Mouse (Mus musculus): ENCODE results near the gene C1qtnf1.
"Not testable (repeated sequence)": the region's sequence is repeated elsewhere in the genome, so short reads cannot be mapped to it uniquely, and the experiment has no call there.

Gene C1qtnf1

DNA sequence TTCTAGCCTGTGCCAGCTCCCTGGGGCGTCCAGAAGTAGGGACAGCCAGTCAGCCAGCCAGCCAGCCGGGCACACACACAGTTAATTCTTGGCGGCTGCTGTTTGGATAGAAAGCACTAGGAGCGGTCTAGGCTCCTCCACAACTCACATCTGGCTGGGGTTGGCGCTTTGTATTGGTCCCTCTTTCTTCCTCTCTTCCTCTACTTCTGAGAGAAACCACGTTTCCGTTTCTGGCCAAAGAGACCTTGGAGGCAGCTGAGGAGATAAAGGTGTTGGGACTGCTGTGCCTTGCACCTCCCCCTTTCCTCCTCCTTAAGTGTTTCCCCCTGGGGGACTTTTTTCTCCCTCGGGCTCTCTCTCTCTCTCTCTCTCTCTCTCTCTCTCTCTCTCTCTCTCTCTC is at the start of gene C1qtnf1:
C1qtnf1 (plus strand) TSS at position 218 of the 400 bp plus-strand sequence.
- peak; percentile 35 for DNase-seq (ENCODE audit: low read depth, low spot score)

GRCm38 (mm10) chr11:118378656-118379055 is 49.3 kb upstream of the C1qtnf1 start:
- DNase-seq (ENCODE audit: low read depth, low spot score) = no peak

DNA sequence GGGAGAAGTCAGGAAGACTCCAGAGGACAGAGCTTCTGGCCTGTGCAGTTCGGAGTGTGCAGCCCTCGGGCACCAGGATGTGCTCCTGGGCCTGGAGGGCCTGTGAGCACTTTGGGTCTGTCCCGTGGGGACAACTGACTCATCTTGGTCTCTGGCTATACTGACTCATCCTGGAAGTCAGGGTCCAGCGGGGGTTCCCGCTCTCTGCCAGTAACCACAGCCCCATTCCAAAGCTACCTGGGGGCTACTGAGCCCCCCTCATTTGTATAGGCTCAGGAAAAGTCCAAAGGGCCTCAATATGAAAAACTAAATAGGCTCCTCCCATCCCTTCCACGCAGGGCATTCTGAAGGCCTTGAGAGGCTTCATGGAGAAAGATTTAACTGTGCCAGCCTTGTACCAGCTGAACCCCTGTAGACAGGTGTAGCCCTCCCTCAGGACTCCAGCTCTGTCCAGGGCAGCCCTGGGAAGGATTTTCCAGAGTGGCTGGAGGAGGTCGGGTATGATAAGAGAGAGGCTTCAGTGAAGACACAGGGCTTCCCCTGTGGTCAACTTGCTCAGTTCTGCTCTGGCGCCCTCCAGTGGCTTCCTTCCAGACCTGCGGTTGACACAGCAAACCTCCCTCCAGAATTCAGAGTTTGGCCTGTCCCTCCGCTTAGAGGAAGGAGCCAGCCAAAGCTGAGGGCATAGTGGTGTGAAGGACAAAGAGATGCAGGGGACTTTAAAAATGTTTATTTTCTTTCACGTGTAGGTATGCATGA is 48.6 kb upstream of the C1qtnf1 start:
- DNase-seq (ENCODE audit: low read depth, low spot score) = peak; percentile 71

DNA sequence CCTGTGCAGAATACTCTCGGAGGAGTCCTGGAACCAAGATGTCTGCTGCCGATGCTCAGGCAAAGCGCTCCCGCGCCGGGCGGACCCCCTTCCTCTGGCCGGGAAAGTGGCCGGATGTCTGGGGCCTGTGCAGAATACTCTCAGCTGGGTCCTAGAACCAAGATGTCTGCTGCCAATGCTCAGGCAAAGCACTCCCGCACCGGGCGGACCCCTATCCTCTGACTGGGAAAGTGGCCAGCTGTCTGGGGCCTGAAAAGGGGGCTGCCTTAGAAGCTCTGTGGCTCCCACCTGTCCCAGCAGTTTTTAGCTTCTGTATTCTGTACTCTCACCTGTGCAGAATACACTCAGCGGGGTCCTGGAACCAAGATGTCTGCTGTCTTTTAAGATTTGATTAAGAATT is 40.2 kb upstream of the C1qtnf1 start:
- DNase-seq (ENCODE audit: low read depth, low spot score) = not testable (repeated sequence)

DNA sequence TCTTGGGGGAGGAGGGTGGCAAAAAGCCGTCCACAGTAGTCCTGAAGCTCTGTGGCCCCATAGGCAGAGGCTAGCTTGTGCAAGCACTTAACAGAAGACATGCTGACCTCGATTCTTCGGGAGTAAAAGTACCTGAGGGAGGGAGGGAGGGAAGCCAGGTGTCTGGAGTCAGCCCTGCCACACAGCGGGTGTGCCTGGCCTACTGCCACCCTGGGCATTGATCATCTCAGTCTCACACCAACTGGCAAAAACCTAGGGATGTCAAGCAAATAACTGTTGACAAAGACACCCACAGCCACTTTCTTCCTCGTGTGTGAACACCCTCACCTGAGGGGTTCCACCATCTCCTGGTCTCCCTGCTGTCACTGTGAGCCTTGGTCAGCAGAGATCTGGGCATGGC is 34.0 kb upstream of the C1qtnf1 start:
- DNase-seq (ENCODE audit: low read depth, low spot score) = no peak

- DNase-seq (ENCODE audit: low read depth, low spot score) = no peak
Measured at GRCm38 (mm10) chr11:118394538-118394937, 33.5 kb upstream of the C1qtnf1 start.

- no peak for DNase-seq (ENCODE audit: low read depth, low spot score)
Measured at GRCm38 (mm10) chr11:118397806-118398530, 30.0 kb upstream of the C1qtnf1 start.

DNA sequence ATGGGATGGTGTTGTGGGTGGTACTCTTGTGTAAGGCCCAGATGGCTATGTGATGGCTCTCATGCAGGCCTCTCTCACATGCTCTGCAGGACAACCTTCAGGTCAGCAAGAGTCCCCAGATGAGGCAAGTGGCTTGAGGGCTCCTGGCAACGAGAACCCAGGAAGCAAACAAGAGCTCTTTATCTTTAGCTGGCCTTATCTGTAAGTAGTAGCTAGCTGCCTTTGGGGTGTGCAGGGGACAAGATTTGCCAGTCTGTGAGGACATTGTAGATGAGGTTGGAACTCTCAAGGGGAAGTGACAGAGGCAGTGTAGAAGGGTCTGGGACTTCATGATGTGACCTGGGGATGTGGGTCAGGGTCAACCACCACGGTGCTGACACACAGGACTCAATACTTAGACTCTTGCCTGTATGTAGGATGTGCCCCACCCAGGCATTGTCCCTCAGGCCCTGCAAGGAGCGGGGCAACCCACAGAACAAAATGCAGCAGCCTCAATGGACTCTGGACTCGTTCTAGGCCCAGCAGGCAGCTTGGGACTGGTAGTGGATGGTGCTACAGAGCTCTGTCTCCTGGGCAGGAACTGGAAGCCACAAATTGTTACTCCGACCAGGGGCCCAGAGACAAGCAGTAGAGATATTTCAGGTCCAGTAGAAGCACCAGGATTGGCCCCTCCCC is 28.0 kb upstream of the C1qtnf1 start:
- no peak for DNase-seq (ENCODE audit: low read depth, low spot score)

GRCm38 (mm10) chr11:118400566-118400936 is 27.5 kb upstream of the C1qtnf1 start:
- DNase-seq (ENCODE audit: low read depth, low spot score) = no peak

DNA sequence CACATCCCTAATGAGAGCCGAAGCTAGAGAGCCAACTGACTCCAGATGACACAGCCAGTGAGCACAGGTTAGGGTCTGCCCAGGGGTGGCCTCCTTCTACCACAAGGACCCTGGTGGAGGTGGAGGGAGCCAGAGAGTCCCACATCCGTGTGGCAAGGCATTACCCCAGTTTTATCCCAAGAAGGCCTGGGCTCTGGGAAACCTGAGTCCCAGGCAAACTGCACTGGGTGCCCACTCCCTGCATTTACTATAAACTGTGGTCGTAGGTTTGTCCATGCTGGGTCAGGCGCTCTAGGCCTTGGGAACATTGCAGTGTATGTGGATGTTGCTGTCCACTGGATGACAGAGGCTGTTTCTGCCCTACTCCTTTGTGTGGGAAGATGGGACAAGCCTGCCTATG is 26.8 kb upstream of the C1qtnf1 start:
- DNase-seq (ENCODE audit: low read depth, low spot score) = no peak

DNA sequence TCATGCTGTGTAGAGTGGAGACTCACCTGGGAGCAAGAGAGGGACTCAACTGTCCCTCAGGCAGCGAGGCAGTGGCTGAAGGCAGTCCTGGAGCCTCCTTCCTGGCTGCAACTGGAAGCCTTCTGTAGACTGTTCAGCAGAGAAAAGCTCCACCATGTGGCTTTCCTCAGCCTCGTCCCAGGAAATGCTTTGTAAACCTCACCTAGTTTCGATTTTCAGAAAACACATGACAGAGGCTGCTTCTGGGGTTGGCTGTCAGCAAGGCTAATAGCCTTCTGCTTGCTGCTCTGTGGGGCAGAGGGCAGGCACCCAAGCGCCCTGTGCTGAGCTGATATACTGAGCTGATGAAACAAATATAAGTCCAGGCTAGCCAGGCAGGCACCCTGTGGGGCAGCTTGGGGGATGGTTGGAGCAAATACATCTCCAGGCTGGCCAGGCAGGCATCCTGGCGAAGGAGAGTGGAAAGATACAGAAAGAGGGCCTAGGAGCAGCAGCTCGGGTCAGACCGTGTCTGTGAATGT is 26.2 kb upstream of the C1qtnf1 start, which contains the start of gene Lgals3bp:
Lgals3bp (minus strand) TSS at position 333 of the 521 bp plus-strand sequence.
- DNase-seq (ENCODE audit: low read depth, low spot score) = peak; percentile 85

DNA sequence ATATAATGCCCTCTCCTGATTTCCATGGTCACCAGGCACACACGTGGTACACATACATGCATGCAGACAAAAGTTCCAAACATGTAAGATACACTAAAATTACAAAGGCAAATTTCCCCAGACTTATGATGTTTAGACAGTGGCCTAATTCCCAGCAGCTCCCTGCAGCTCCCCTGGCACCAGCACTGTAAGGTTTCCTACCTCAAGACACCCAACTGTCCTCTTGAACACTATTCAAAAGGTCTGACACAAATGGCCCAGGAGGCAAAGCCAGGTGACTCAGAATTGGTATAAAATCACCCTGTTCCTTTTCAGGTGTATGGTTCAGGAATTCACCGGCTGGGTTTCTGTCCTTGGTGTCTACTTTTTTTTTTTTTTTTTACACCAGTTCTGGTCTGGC is 24.8 kb upstream of the C1qtnf1 start:
- DNase-seq (ENCODE audit: low read depth, low spot score) = no peak

GRCm38 (mm10) chr11:118403951-118404899 is 23.8 kb upstream of the C1qtnf1 start:
- DNase-seq (ENCODE audit: low read depth, low spot score) = no peak

DNA sequence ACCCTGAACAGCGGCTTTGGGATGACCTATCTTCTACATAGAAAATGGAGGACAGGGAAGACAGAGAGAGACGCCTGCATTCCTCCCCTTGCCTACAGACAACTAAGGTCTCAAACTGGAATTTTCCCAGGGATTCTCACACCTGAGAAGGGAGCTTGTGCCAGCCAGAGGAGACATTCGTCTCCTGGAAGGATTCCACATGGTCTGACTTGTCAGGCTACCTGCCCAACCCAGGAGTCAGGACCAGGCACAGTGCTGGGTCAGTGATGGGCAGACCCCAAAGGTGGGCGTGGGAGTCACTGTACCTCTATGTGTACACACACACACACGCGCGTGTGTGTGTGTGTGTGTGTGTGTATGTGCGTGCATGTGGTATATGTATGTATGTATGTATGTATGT is 22.7 kb upstream of the C1qtnf1 start:
- DNase-seq (ENCODE audit: low read depth, low spot score) = no peak

GRCm38 (mm10) chr11:118406521-118406920 is 21.5 kb upstream of the C1qtnf1 start:
- no peak for DNase-seq (ENCODE audit: low read depth, low spot score)

GRCm38 (mm10) chr11:118407318-118407910 is 20.6 kb upstream of the C1qtnf1 start:
- DNase-seq (ENCODE audit: low read depth, low spot score) = no peak

- no peak for DNase-seq (ENCODE audit: low read depth, low spot score)
Measured at GRCm38 (mm10) chr11:118408051-118408740, 19.8 kb upstream of the C1qtnf1 start.

DNA sequence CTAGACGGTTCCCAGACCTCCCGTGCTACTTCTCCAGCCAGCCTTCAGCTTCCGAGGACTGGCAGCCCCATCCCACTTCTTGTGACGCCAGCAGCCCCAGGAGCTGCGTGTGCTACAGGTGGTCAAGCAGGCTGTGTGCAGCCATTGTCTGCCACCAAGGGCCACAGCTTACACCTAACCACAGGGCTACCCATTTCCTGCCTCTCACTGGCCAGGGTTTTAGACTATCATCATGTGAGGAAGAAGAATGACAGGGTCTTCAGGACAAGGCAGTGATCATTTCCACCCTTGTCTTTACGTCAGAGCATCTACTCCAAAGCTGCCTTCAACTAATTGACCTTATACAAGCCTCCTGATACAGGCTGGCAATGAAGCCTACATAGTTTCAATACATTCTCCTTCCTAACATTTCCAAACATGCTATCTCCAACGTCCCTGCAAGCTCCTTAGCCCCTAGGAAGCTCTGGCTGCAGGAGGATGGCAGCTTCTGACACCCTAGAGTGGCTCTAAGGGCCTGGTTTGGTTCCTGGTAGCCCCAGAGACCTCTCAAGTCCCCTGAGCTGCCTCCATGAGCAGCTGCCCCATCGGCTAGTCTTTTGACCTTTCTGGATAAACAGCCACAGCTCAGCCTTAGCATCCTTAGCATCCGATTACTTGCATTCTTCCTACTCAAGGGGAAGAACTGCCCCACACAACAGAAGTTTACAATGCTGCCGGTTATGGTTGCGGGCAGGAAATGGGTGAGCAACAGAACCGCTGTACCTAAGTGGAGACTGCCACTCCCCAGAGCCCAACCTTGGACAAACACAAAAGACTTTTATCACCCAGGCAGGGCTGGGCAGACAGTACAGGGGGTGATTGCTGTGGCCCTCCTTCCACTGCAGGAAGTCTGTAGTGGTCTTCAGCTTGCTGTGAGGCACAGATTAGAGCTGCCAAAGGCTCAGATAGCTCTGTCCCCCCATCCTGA is 18.6 kb upstream of the C1qtnf1 start:
- DNase-seq (ENCODE audit: low read depth, low spot score) = no peak

- no peak for DNase-seq (ENCODE audit: low read depth, low spot score)
Measured at GRCm38 (mm10) chr11:118410073-118410444, 17.9 kb upstream of the C1qtnf1 start.
